Mouse (Mus musculus): ENCODE results near the gene Olfr1445.

Gene Olfr1445

GRCm38 (mm10) chr19:12883555-12883954 is at the start of gene Olfr1445:
Olfr1445 (plus strand) TSS chr19:12883855.
- in situ Hi-C loops (cut with MboI, MseI) = no loop called here

GRCm38 (mm10) chr19:12838507-12838906 is 45.1 kb upstream of the Olfr1445 start:
- in situ Hi-C loops (cut with MboI, MseI) = no loop called here

GRCm38 (mm10) chr19:12846382-12846781 is 37.3 kb upstream of the Olfr1445 start, which contains the start of gene Gm5244:
Gm5244 (plus strand) TSS chr19:12846682.
- in situ Hi-C loops (cut with MboI, MseI) = no loop called here

- in situ Hi-C loops (cut with MboI, MseI) = no loop called here
These were observed 26.7 kb upstream of the Olfr1445 start, which contains the start of gene Olfr1444 for GRCm38 (mm10) chr19:12856983-12857382. Olfr1444 (plus strand) TSS chr19:12857283.

- in situ Hi-C loops (cut with MboI, MseI) = no loop called here
These were observed 9.8 kb downstream of the Olfr1445 start, which contains the start of gene Olfr1446 for GRCm38 (mm10) chr19:12893424-12893823. Olfr1446 (minus strand) TSS chr19:12893524.

- in situ Hi-C loops (cut with MboI, MseI) = no loop called here
These were observed 20.0 kb downstream of the Olfr1445 start, which contains the start of gene Olfr1447 for GRCm38 (mm10) chr19:12903643-12904042. Olfr1447 (minus strand) TSS chr19:12903743.

GRCm38 (mm10) chr19:12924319-12924718 is 40.7 kb downstream of the Olfr1445 start, which contains the start of gene Olfr1448:
Olfr1448 (minus strand) TSS chr19:12924419.
- in situ Hi-C loops (cut with MboI, MseI) = no loop called here

GRCm38 (mm10) chr19:12930540-12930939 is 46.9 kb downstream of the Olfr1445 start, which contains the start of gene Olfr1449:
Olfr1449 (plus strand) TSS chr19:12930840.
- in situ Hi-C loops (cut with MboI, MseI) = no loop called here
